Mouse (Mus musculus): ENCODE data around the gene Ttc32. TPM values are rescaled to one million over a fixed set of nuclear protein-coding genes. Genes with fewer than 3 reads are reported as not detected.
"Not testable (repeated sequence)": the region's sequence is repeated elsewhere in the genome, so short reads cannot be mapped to it uniquely, and the experiment has no call there.

Gene Ttc32
- polyA plus RNA-seq (2012; rRNA removed): 10.0 and 10.2 TPM in 2 replicates

DNA sequence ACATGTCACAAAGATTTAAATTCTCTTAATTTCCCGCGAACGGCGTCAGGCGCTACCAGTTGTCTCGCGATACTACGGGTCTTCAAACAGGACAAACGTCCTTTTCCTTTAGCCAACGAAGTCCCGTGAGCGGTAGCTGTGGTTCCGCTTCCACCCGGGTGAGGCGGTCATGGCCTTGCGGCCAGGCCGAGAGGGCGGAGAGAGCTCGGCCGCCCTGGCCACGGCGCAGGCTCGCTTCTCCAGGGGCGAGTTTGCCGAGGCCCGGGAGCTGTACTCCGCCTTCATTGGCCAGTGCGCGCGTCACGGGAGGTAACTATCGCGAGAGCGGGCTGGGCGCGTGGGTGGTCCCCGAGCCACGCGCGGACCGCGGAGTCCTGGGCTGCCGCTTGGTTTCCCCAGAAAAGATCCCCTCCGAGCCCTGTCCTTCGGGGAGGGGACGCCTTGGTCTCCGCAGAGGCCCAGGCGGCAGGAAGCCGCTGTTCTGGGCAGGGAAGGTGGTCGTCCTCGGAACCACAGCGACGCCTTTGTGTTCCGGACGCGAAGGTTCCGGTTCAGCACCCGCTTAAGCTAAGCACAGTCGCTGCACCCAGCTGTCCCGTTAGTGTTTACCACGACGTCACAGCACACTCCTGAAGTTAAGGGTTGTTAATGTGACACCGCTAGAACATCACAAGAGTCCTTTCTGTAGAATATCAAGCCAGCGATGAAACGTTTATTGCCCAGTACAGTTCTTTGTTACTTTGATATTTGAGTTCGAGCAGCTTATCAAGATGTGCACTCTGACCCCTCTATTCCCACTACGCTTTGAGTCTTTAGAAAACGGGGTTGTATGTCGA is at the start of gene Ttc32:
Gene Ttc32, plus strand, starts transcription at position 110 of the 836 bp plus-strand sequence.
- peak; percentile 86 for DNase-seq (ENCODE audit: low read depth, low spot score)
- WGBS: under 1% methylated on average over 69 of the region's 69 CpGs

DNA sequence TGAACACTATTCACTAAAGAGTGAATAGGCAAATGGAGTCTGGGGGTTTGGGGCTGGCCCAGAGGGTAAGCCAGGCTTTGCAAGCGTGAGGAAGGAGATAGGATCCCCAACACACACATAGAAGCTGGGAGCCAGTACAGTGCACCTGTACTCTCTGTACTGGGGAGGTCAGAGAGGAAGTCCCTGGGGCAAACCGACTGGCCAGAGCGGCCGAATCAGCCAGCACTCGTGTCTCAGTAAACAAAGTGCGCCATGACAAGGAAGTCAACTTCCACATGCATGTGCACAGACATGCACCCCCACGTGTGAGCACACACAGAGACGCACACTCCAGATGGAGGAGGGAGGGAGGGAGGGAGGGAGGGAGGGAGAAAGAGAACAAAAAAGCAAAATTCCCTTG is 36.6 kb upstream of the Ttc32 start:
- DNase-seq (ENCODE audit: low read depth, low spot score): no peak
- 71% methylated on average over 8 of the region's 8 CpGs for WGBS

DNA sequence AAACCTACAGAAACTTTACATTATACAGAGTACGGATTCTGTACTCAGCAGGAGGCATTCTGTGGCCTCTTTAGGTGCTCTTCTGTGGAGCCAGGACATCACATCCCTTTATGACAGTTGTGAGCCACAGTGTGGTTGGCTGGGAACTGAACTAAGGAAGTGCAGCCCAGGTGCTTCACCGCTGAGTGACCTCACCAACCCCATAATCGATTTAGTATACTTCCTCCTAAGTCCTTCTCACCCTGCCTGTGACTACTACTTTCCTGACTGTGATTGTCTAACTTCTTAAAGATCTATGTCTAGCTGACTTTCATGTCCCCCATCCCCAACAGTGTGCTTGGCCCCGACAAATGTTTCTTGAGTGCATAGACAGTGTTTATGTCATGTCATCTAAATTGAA is 31.5 kb upstream of the Ttc32 start:
- no peak for DNase-seq (ENCODE audit: low read depth, low spot score)
- WGBS: 71% methylated on average over 4 of the region's 4 CpGs

DNA sequence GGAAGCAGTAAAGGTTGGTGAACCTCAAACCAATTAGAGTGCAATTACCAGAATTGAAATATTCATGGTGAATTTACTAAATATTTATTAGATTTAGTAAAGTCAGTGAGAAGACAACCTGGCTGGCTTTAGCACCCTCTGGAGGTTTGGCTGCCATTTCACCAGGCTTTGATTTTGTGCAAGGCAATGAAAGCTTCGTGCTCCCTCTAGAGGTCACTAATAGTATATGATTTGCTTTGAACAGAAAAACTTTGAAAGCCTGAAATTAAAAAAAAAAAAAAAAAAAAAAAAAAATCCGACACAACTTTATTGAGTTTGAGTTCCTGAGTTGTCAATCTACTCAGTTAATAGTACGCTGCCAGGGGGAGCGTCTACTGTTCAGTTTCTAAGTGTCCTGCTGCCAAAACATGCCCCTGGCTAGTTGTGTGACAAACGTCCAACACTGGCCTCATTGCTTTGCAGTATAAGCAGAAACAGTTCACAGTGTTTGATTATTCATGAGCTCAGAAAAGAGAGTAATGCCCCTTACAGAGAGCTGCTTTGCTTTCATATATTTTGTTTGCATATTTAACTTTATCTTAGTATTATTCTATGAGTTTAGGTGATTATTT is 27.7 kb upstream of the Ttc32 start:
- WGBS: 9% methylated on average over 5 of the region's 5 CpGs
- peak; percentile 40 for DNase-seq (ENCODE audit: low read depth, low spot score)

DNA sequence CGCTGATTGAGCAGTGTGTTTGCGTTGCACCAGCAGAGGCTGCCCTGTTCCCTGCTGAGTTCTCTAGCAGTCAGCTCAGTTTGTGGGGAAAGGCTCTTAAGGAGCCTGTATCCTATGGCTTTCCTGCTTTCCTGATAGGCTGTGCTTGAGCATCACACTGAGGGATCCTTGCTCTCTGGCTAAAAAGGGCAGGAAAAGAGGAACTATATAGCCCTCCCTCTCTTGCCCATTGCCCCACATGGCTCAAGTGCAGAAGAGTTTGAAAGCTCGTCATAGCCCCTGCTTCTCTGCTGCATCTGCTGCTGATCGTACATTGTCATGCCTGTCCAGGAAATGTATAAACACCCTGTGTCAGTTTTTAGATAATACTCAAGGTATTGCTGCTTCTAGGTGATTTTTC is 22.7 kb upstream of the Ttc32 start:
- DNase-seq (ENCODE audit: low read depth, low spot score): no peak
- 81% methylated on average over 4 of the region's 4 CpGs for WGBS

DNA sequence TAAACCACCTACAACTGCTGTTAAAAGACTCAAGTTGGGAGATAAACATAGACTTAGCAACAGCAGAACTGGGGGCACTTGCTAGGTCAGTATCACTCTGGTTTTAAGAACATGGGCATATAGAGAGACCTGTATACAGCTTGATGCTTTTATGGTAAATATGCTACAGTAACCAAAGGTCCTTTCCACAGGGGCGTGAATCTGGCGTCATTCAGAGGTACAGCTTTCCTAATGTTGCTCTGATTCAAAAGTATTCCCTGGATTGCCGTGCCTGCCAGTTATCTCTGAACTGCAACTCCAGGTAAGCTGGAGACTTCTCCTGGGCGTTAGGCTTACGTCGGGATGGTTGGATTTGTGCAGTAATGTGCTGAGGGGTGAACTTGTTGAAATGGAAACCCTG is 22.0 kb upstream of the Ttc32 start:
- no peak for DNase-seq (ENCODE audit: low read depth, low spot score)
- WGBS: 93% methylated on average over 6 of the region's 6 CpGs

DNA sequence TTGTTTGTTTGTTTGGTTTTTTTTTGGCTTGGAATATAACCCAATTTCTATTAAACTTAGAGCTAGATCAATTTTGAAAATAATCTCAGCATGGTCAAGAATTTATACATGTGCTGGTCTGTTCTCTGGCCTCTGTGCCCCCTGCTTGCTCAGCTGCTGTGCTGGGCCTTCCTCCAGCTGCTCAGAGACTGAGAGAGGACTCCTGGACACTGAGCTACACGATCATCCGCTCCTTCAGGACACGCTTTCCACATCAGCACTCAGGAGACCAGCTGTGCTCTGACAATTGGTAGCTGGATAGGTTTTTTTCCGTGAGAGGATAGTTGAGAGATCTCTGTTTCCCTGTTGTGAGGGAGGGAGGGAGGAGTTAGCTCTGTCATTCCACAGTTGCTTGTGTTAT is 19.5 kb upstream of the Ttc32 start:
- no peak for DNase-seq (ENCODE audit: low read depth, low spot score)
- 61% methylated on average over 4 of the region's 4 CpGs for WGBS

DNA sequence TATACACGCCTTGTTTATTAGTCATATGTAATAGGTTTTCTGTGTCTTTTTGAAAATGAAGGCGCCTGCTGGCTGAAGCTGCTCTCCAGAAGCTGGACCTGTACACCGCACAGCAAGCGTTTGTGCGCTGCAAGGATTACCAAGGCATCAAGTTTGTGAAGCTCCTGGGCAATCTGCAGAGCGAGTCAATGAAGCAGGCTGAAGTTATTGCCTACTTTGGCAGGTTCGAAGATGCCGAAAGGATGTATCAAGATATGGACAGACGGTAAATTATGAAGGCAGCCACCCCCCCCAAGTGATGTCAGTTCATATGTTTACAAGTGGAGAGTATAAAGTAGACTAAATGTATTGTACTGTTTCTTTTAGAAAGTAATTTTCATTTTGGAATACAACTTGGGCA is 13.4 kb upstream of the Ttc32 start:
- no peak for DNase-seq (ENCODE audit: low read depth, low spot score)
- WGBS: 94% methylated on average over 9 of the region's 9 CpGs

DNA sequence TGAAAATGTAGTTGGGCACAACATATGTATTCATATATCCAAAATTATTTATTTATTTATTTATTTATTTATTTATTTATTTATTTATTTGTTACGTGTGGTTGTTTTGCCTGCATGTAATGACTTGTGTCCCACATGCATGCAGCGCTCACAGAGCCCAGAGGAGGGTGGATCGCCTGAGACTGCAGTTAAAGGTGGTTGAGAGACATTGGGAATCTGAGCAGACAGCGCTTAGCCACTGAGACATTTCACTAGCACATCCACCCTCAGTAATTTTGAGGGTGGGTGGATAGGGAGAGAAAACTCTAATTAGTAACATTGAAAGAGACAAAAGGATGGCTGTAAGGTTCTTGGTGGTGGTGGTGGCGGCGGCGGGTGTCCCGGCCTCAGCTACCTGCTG is 9.4 kb upstream of the Ttc32 start:
- no peak for DNase-seq (ENCODE audit: low read depth, low spot score)
- 97% methylated on average over 8 of the region's 8 CpGs for WGBS

DNA sequence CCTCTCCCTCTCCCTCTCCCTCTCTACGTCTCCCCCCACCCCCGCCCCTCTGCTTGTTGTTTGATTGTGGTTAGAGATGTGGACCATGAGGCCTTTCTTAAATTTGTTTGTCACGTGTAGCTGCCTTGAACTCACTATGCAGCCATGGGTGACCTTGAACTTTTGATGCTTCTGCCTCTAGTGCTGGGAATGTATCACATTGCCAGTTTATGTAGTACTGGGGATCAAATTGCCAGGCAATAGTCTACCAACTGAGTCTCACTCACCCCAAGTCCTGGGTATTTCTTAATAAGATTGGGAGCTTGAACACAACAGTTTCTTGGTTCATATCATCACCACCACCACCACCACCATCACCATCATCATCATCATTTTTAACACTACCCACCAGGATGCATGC is 8.8 kb upstream of the Ttc32 start:
- WGBS: 80% methylated on average over 3 of the region's 3 CpGs
- DNase-seq (ENCODE audit: low read depth, low spot score): no peak

DNA sequence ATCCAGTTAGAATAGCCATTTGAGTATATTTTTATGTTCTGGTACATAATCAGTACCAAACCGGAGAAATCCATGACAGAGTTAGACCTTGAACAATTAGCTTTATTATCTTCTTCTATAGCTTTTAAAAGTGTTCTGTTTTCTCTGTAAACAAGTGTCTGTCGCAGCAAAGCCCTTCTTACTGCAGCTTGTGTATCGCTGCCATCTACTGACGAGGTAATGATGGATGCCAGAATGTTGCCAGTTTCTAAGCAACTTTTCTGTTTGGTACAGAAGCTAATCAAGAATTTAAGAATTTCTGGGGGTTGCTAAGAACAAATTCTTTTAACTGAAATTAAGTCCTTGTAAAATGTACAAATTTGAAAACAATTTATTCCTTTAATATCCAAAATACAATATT is 6.8 kb upstream of the Ttc32 start:
- DNase-seq (ENCODE audit: low read depth, low spot score): no peak
- 46% methylated on average over 4 of the region's 4 CpGs for WGBS

DNA sequence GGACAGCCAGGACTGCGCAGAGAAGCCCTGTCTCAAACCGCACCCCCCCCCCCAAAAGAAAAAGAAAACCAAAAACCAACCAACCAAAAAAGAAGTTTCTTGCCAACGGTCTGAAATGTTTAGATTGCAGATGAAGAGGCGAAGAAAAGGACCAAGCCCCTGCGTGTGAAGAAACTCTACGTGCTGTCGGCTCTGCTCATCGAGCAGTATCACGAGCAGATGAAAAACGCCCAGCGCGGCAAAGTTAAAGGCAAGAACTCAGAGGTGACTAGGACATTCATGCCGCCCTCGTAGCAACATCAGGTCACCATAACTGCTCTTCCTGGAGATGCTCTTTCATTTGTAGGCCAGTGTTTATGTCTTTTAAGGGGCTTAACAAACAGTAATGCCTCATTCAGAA is 5.7 kb upstream of the Ttc32 start:
- WGBS: 93% methylated on average over 14 of the region's 14 CpGs
- no peak for DNase-seq (ENCODE audit: low read depth, low spot score)

DNA sequence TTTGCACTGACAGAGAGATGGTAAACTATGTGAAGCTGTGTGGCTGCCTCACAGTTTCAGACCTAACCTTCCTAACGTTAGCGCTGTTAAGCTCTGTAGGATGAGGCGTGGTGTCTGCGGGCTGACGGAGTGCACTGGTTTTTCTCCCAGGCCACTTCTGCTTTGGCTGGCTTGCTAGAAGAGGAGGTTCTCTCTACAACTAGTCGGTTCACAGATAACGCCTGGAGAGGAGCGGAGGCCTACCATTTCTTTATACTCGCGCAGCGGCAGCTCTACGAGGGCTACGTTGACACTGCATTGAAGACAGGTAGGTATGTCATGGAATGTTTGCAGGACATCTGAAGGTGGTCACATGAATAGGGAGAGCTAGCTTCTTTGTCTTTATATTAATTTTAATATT is 5.1 kb upstream of the Ttc32 start:
- WGBS: 84% methylated on average over 13 of the region's 13 CpGs
- no peak for DNase-seq (ENCODE audit: low read depth, low spot score)

DNA sequence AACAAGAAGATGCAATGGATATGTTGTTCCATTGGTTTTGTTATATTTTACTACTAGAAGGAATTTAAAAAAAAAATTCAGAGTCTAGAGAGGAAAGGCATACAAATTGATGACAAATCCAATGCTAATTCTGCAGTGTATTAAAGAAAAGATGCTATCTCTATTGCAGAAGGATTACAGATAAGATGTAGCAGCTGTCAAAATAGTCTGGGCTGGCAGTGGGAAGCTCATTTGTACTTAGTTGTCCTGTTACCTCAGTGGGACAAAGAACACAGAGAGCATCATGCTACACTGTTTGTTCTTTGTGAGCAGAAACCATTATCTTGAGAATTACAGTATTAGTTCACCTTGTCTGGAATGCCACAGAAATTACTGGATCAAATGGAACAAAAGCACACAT is 3.0 kb upstream of the Ttc32 start:
- DNase-seq (ENCODE audit: low read depth, low spot score): no peak

DNA sequence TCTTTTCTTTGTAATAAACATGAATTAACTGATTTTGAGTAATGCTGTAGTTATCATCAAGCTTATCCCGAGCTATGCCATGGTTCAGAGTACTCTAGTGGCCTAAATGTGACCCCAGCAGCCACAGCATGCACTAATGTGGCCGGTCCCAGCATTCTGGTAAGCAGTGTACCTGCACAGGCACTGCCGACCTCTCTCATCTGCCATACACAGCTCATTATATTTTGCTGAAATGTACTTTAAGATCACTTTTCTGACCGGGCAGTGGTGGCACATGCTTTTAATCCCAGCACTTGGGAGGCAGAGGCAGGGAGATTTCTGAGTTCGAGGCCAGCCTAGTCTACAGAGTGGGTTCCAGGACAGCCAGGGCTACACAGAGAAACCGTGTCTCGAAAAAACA is 981 bp upstream of the Ttc32 start:
- WGBS: 88% methylated on average over 7 of the region's 7 CpGs
- DNase-seq (ENCODE audit: low read depth, low spot score): not testable (repeated sequence)

DNA sequence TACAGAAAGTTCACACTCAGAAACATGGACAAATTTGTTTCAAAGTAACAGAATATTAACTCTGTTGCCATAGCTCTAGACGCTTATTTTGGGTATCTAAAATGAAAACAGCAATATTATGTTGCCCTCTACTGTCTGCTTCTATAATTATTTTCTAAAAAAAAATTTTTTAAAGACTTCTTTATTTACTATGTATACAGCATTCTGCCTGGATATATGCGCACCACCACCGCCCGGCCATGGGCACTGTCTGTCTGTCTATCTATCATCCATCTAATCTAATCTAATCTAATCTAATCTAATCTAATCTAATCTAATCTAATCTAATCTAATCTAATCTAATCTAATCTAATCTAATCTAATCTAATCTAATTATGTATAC is 300 bp upstream of the Ttc32 start:
- DNase-seq (ENCODE audit: low read depth, low spot score): peak; percentile 10
- WGBS: 20% methylated on average over 4 of the region's 4 CpGs

DNA sequence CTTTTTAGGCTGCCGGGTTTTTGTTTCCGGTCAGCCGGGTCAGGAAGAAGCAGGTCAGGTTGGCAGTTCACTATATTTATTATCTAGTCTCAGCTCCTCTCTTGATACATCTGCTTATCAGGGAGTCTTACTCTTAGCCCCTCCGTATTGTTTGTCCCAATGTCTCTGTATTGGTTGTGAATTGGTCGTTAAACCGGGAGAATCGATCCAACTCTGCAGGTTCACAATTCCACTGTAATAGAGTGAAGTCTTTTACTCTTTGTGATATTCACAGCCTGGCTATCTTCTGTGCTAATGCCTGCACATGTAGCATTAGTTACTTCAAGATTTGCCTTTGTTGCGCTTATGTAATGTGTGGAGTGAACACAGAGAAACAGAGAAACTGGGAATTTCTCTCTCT is 1.4 kb downstream of the Ttc32 start:
- WGBS: 42% methylated on average over 8 of the region's 8 CpGs
- no peak for DNase-seq (ENCODE audit: low read depth, low spot score)

DNA sequence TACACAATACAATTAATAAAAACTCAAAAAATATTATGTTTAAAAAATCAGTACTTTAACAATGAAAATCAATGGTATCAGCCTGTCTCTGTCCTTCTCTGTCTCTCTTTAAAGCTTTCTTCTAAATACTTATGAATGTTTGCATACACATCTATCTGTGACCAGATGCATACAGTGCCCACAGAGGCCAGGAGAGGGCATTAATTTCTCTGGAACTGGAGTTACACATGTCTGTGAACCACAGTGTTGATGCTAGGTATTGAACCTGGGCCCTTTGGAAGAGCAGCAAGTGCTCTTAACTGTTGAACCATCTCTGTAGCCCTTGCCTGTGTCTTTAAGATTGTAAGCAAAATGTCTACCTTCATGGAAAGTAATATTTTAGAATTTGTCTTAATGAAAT is 3.3 kb downstream of the Ttc32 start:
- DNase-seq (ENCODE audit: low read depth, low spot score): no peak

DNA sequence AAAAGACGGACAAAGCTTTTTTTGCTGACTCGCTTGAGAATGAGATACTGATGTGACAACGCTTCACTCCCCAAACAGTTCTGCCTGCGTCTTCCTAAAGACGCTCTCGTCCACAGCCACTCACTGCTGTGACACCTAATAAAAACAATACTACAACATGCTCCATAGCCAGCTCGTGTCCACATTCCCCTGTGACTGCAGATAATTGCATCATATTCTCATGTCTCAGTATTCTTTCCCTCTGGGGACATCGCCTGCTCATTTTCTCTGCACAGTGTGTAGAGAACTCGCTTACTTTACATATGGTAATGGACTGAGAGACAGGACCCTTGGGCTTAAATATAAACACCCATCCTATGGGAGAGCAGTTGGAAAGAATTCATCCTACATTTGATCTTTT is 6.6 kb downstream of the Ttc32 start:
- 90% methylated on average over 9 of the region's 9 CpGs for WGBS

DNA sequence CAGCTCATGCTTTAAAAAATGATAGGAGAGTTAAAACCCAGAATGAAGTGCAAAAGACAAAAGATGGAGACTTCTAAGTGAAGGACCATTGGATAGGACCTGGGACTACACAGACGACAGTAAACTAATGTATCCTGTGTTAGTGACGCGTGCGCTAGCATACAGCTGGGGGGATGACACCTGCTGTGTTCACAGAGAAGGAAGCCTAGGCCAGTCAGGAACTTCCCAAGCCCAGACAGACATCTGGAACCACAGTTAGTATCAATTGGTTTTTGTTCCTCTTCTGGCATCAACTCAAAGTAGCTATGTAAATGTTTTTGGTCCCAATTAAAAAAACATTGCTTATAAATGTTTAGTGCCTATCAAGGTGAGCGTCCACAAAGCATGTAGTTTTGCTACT is 10.4 kb downstream of the Ttc32 start:
- DNase-seq (ENCODE audit: low read depth, low spot score): no peak
- 80% methylated on average over 5 of the region's 5 CpGs for WGBS

More for the DNA sequence above, 6.6 kb downstream of the Ttc32 start:
- DNase-seq (ENCODE audit: low read depth, low spot score): no peak

DNA sequence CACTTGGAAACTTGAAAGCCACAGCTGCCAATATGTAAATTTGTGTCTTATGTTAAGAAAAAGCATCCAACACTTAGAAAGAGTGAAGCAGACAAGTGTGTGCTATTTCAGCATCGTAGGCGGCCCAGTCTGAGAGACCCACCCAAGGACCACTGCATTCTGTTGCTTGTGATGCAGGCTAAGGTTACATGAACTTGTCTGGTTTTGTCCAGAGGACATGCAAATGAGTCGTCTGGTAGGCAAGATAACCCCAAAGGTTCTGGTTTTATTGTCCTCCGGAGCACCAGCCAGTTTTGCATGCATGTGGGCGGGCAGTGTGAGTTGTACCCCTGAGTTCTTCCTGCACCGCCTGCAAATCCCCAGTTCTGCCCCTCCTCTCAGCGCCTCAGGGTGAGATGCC is 10.9 kb downstream of the Ttc32 start:
- DNase-seq (ENCODE audit: low read depth, low spot score): no peak
- WGBS: 75% methylated on average over 7 of the region's 7 CpGs

DNA sequence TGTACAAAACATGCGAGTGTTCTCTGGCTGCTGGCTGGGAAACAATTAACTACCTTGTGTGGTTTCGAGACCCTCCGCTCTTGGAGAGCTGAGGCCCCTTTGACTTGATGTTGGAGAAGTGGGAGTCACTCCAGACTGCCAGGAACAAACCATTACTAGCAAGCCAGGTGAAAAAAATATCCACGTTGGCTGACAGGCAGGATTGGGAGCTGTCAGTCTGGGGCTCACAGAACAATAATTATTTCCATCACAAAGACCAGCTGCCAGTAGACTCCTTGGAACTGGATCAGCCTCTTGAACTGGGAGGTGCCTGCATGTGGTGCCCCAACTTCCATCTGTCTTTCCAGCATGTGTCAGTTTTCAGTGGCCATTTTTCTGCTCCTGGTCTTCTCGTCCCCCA is 12.5 kb downstream of the Ttc32 start:
- 91% methylated on average over 5 of the region's 5 CpGs for WGBS
- no peak for DNase-seq (ENCODE audit: low read depth, low spot score)
